Mouse (Mus musculus) bone marrow, adult 2 months (tissue): ENCODE measurements around the gene Mst1. TPM values are rescaled to one million over a fixed set of nuclear protein-coding genes. Genes with fewer than 3 reads are reported as not detected.

Source experiments
- H3K27ac ChIP-seq: fragments of 200-500 bp; 2 replicates; pipeline ENCODE4 v1.5.1; 2012; ENCODE audit warnings: low read depth, mild to moderate bottlenecking, control low read depth, inconsistent platforms, low read length; ENCODE audit not compliant: control insufficient read depth, poor library complexity, insufficient read depth
- H3K4me1 ChIP-seq: fragments of 200-500 bp; 2 replicates; pipeline ENCODE4 v1.6.1; 2011; ENCODE audit warnings: low read length; ENCODE audit not compliant: control insufficient read depth, insufficient read depth
- H3K4me3 ChIP-seq: fragments of 200-500 bp; replicated peaks from 2 replicates; pipeline ENCODE3; 2011; ENCODE audit warnings: mild to moderate bottlenecking, low read depth, low read length, control low read depth; ENCODE audit not compliant: control insufficient read depth
- CTCF ChIP-seq: fragments of 200-500 bp; IDR thresholded peaks from 2 replicates; pipeline ENCODE4 v1.5.1; 2011; ENCODE audit warnings: low read length, control low read depth; ENCODE audit not compliant: control insufficient read depth, insufficient read depth
- POLR2A ChIP-seq: fragments of 200-500 bp; IDR thresholded peaks from 2 replicates; pipeline ENCODE4 v1.6.1; 2011; ENCODE audit warnings: low read depth, mild to moderate bottlenecking, control low read depth, low read length, borderline replicate concordance; ENCODE audit not compliant: control insufficient read depth
- WGBS: fragments of 180-500 bp; shearing (Covaris S2); methylation state at CpG from one replicate; pipeline ENCODE4 v1.1.7; 2018; 5-methylcytosine and 5-hydroxymethylcytosine counted together
- polyA plus RNA-seq: library from polyadenylated mRNA; stranded (reverse); fragments of >200 nt; gene quantifications from 2 replicates; pipeline ENCODE4 v1.2.4, GENCODE M21; 2011; ENCODE audit warnings: low replicate concordance; ENCODE audit not compliant: missing spikeins, insufficient read depth, insufficient read length

Gene Mst1
- polyA plus RNA-seq = 2.0 and 10.1 TPM in 2 replicates

GRCm38 (mm10) chr9:108080168-108080567 lies at the start of gene Mst1:
Mst1 (plus strand) TSS chr9:108080436.
- H3K4me1 ChIP-seq = peaks cover 13% of the 10 kb centered on the region
- 48% methylated on average over 5 of the region's 5 CpGs for WGBS
- H3K27ac ChIP-seq = peak within 1 kb of the TSS; percentile 93

GRCm38 (mm10) chr9:108032126-108032525 lies 48.1 kb upstream of the Mst1 start:
- H3K27ac ChIP-seq = no peak overlapping the region
- H3K4me1 ChIP-seq = no peaks in the 10 kb centered on the region
- no peak for TF ChIP-seq POLR2A
- no peak for TF ChIP-seq CTCF
- 94% methylated on average over 5 of the region's 5 CpGs for WGBS
- no peak overlapping the region for H3K4me3 ChIP-seq

More at GRCm38 (mm10) chr9:108080168-108080567, at the start of gene Mst1:
- H3K4me3 ChIP-seq = peak within 1 kb of the TSS; percentile 86
- no peak for TF ChIP-seq CTCF
- 0 out of 2 replicates have a peak, but pooled peaks have one; percentile 34 for TF ChIP-seq POLR2A

GRCm38 (mm10) chr9:108035331-108036156 lies 44.7 kb upstream of the Mst1 start:
- H3K4me3 ChIP-seq = no peak overlapping the region
- TF ChIP-seq POLR2A (no peak), CTCF (no peak)
- H3K4me1 ChIP-seq = no peaks in the 10 kb centered on the region
- H3K27ac ChIP-seq = no peak overlapping the region
- WGBS = 95% methylated on average over 2 of the region's 2 CpGs

GRCm38 (mm10) chr9:108044751-108045492 lies 35.3 kb upstream of the Mst1 start:
- H3K27ac ChIP-seq = no peak overlapping the region
- H3K4me3 ChIP-seq = no peak overlapping the region
- TF ChIP-seq POLR2A (no peak), CTCF (0 out of 2 replicates have a peak, but pooled peaks have one; percentile 19)
- H3K4me1 ChIP-seq = peaks cover 2% of the 10 kb centered on the region
- WGBS = 97% methylated on average over 8 of the region's 8 CpGs

- Histone ChIP-seq H3K4me1 (peaks cover 2% of the 10 kb centered on the region), H3K27ac (no peak overlapping the region), H3K4me3 (no peak overlapping the region)
- WGBS = 86% methylated on average over 4 of the region's 4 CpGs
- TF ChIP-seq POLR2A (no peak), CTCF (no peak)
Observed at GRCm38 (mm10) chr9:108046582-108046981, 33.7 kb upstream of the Mst1 start.

- Histone ChIP-seq H3K4me1 (peaks cover 2% of the 10 kb centered on the region; the same call in 1 of the 2 replicates), H3K4me3 (peak overlapping the region; percentile 60), H3K27ac (peak overlapping the region; percentile 28)
- TF ChIP-seq POLR2A (no peak), CTCF (no peak)
- 54% methylated on average over 17 of the region's 17 CpGs for WGBS
Observed at GRCm38 (mm10) chr9:108047601-108048565, 32.4 kb upstream of the Mst1 start.

GRCm38 (mm10) chr9:108048566-108048955 lies 31.7 kb upstream of the Mst1 start:
- TF ChIP-seq POLR2A = no peak
- 2% methylated on average over 19 of the region's 19 CpGs for WGBS
- Histone ChIP-seq H3K4me3 (peak overlapping the region; percentile 60), H3K27ac (peak overlapping the region; percentile 28), H3K4me1 (peaks cover 5% of the 10 kb centered on the region)
